Mouse (Mus musculus) c-Kit-positive CD71-positive TER-119-positive erythroid progenitor cells, embryonic 14.5 days (primary cell): Measurements from ENCODE around the gene Atp5b.

Experiments
- DNase-seq: peaks from one replicate; pipeline ENCODE4 v3.0.0-alpha.2; 2013; ENCODE audit warnings: low spot score

The Atp5b gene

DNA sequence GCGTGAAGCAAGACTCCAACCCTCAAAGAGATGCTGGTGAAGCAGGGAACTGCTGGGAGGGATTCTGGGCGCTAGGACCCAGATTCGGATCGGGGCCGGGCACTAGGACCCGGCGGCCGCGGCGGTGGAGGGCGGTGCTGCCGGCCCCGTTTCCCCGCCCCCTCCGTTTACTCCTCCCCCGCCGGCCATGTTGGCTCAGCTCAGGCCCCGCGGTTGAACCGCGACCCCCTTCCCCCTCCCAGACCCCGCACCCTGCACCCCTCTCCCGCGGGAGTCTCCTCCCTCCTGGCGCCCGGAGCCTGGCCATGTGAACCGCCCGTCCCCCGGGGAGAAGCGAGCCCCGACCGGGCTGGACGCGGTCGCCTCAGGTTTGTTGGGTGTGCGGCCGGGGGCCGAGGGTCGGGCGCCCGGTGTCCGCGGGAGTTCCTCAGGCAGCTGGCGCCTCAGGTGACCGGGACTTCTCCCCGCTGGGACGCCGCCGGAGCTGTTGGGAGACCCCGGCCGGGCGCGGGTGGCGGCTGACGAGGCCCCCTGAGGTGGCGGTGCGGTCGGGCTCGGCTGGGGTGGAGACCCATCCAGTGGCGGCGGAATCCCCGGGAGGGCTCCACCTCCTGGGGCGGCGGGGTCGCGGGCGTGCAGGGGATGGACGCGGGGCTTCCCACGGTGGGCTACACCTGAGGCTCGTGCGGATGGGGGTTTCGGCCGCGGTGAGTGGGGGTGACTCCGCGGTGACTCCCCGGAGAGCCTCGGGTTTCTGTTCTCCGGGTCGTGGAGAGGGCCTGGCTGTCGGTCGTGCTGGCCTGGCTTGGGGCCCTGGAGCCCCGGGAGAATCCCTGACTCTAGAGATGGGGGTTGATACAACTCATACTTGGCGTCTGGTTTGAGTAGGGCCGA is 13.9 kb downstream of the Atp5b start:
- peak; percentile 80 for DNase-seq

DNA sequence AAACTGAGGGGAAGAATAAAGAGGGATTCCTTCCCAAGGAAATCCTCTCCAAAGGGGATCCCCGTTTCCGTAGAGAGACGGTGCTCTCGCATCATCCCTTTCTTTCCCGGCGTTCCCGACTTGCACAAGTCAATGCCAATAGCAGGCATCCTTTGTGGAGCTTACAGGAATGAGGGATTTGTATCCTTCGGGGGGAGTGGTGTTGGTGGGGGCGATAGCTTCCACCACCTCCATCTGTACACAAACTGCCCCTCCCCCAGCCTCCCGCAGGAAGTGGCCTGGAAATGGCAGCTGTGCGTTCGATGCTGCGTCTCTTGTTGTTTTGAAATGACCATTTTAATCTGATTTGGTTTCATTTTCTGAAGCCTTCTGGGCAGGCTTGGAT is 14.5 kb downstream of the Atp5b start:
- DNase-seq: no peak

DNA sequence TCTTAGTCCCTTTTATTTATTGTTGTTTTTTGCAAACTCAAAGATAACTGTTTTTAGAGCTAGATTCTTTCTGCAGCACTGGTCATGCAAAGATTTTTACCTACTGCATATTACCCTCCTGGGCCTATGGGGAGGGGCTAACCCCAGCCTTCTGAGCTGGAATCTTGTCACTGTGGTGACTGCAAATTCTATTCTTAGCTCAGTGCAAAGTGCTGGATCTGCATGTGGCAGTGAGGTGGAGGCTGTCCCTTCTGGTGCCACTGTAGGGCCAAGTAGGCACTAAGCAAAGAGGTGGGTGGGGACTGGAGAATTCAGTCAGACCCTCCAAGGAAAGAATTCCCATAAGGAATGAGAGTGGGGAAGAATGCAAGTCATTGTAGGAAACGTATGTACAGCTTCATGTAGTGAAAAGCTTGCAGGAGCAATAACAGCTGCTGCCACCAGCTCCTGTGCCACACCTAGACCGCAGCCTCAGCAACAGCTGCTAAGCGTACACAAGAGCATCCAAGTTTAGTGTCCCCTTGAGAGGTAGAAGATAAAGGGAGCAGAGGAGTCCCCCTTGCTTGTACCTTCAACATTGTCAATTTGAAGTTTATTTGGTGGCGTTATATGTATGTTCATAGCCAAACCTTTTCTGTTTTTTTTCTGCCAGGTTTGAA is 27.2 kb downstream of the Atp5b start:
- no peak for DNase-seq

DNA sequence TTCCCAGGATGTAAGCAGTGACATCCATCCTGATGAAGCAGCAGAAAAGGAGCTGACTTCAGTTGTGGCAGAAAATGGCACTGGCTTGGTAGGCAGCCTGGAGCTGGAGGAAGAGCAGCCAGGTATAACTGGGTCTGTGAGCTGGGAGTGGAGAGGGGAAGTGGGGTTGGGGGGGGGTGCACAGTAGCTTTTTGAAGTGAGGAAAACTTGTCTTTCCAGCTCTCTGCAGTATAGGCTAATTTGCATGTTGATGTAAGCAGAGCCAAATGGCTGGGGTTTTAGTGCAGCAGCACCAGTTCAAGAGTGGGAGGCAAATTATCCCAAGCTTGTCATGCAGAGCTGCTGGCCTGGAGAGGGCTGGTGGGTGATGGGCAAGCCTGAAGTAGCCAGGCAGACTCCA is 28.2 kb downstream of the Atp5b start:
- no peak for DNase-seq

DNA sequence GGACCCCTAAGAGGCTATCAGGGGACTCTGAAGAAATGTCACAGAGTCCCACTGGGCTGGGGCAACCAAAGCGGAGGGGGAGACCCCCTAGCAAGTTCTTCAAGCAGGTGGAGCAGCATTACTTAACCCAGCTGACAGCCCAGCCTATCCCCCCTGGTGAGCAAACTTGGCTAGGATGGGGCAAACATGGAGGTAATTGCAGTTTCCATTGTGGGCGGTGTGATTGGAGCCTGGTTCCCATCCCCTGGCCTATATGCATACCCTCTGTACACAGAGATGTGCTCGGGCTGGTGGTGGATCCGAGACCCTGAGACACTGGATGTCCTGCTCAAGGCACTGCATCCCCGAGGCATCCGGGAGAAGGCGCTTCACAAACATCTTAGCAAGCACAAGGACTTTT is 40.8 kb downstream of the Atp5b start:
- DNase-seq: no peak

DNA sequence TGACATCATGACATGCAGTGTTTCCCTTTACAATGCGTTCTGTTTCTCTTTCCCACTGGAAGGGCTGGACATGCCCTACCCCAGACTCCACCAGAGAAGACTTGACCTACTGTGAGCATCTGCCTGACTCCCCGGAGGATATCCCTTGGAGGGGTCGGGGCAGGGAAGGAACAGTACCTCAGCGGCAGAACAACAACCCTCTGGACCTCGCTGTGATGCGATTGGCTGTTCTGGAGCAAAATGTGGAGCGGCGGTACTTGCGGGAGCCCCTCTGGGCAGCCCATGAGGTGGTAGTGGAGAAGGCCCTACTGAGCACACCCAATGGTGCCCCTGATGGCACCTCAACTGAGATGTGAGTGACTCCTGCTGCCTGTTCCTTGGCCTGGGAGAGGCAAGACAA is 41.8 kb downstream of the Atp5b start:
- no peak for DNase-seq

DNA sequence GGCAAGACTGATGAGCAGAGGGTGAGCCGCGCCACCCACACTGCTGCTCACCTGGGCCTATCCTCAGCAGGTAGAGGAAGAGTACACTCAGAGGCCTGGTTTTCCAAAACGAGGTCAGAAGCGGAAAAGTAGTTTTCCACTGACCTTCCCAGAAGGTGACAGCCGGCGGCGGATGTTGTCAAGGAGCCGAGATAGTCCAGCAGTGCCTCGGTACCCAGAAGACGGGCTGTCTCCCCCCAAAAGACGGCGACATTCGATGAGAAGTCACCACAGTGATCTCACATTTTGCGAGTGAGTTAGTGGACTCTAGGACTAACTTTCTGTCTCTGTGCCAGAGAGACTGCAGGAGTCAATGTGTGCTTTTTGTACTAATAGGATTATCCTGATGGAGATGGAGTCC is 42.9 kb downstream of the Atp5b start:
- no peak for DNase-seq

DNA sequence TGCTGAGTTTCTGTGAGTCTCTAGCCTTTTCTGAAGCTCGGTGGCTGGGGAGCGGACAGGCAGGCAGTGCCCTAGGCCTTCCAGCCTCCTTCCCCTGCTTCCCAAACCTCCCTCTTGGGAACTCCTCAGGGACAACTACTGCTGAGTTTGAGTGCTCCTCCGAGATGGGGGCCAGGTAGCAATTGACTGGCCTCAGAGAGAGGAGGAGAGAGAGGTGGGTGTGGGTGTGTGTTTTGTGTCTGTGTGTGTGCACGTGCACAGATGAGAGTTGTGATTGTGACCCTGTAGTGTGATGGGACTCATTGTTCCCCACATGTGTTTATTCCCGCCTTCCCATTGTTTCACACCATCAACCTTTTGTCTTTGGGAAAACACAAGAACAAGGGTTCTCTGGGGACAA is 44.4 kb downstream of the Atp5b start:
- no peak for DNase-seq

DNA sequence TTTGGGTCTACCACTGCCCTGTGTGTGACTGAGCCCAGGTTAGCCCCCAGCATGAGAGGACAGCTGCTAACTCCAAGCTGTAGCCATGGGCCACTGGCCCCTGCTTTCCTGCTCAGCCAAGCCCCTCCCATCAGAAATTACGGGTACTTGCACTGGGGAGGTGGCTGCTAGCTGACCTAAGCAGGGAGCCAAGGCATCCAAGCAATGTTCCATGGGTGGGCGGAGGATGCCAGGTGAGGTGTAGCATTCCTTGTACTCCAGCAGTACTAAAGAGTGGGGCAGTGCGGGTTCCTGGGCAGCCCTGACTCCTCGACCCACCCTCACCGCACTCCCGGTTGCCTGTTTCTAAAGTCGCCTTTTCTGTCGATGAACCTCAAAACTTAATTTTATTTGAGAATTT is 45.1 kb downstream of the Atp5b start:
- DNase-seq: no peak

DNA sequence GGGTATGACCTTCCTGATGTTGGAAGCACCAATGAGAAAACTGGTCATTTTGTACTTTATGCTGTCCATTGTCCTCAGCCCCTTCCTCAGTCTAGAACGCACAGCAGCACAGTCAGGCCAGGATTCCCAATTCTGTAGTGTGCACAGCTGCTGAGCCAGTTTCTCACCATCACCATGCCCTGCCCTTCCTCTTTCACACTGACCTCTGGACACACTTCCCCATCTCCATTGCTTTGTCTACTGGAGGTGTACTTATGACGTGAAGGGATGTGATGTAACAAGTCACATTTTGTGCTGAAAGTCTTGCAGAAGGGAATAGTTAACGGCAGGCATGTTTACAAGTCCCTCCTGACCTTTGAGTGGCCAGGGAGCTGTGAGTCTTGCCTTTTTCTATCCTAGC is 48.2 kb downstream of the Atp5b start:
- DNase-seq: no peak

DNA sequence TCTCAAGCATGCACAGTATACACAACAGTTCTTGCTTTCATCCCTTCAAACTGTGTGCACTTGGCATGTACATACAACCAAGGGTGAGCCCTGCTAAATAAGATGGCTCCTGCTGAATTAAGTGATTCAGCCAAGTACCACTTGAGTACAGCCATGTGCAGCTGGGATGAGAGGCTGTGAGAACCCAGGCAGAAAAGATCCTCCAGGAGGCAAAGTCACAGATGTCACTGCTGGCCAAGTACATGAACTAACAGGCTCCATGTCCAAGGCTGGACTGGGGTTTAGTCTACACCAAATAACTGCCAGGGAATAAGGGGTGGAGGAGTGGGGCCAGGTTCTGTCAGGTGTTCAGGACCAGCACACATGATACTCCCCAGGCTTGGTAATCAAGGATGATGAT is 48.7 kb downstream of the Atp5b start:
- DNase-seq: no peak

DNA sequence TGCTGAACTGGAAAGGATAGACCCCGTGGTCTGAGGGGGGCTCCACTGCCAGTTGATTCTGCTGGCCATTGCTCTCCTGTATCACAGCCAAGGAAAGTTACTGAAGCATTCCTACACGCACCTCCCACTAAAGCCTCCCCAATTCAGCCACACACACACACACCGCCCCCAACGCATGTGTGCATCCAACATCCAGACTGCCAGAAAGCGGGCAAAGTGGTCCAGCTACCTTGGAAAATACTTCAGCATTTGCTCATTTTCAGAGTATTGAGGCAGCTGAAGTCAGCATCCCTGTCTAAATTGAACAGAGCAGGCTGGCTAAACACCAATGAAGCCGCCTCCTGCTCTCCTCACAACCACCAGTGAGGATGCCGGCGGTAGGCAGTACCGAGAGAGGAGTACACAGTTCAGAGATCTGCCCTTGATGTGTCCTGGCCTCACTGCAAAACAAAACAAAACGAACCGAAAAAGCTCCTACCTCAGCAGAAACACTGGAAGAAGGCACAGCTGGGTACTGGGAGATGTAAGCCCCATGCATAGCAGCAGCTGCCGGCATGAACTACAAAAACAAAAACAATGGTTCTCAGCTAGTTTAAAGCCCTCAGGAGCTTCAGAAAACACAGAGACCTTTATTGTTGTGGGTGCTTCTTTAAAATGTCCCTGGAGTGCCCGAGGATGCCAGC is 50.7 kb downstream of the Atp5b start:
- no peak for DNase-seq

DNA sequence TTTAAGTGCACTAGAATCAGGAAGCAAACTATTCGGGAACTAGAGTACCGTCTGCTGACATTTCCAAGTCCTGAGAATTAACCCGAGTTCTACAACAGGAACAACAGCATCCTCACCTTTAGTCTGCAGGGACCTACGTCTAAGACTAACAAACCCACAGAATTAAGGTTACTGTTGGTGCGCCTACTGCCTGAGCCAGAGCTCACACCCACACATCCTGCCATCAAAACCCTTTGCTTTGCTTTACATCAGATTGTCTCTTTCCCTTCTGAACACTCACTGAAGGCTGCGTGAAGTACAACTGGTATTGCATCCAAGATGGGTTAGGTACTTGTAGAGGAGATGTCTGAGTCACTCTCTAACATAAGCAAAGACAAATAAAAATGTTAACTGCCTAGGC is 52.3 kb downstream of the Atp5b start:
- no peak for DNase-seq
